Mouse (Mus musculus) MEL (cell line): ENCODE data around the gene Krt18. TPM values are rescaled to one million over a fixed set of nuclear protein-coding genes. Genes with fewer than 3 reads are reported as not detected.

ENCODE experiments used
- DNase-seq: peaks from one replicate; pipeline ENCODE4 v3.0.0; 2011; ENCODE audit warnings: low read depth, low spot score
- H3K27ac ChIP-seq: 2 replicates; pipeline ENCODE4 v1.5.1; 2012; ENCODE audit warnings: low read depth, mild to moderate bottlenecking, control low read depth, low read length, moderate library complexity; ENCODE audit not compliant: control insufficient read depth
- H3K27me3 ChIP-seq, 2 experiments: fragments of 150-350 bp in 1 of 2; sonication (generic) in 1 of 2; 2 replicates each; pipeline ENCODE4 v1.6.1; 2012; ENCODE audit warnings: low read length in 2 of 2, mild to moderate bottlenecking in 2 of 2, improper control_type of control experiment in 1 of 2, moderate library complexity in 1 of 2; ENCODE audit not compliant: insufficient read depth in 2 of 2, control insufficient read depth in 1 of 2
- H3K36me3 ChIP-seq, 2 experiments: 2 replicates each; pipeline ENCODE4 v1.6.1; 2012 to 2014; ENCODE audit warnings: low read length in 2 of 2, improper control_type of control experiment in 1 of 2, inconsistent platforms in 1 of 2, mild to moderate bottlenecking in 1 of 2; ENCODE audit not compliant: insufficient read depth in 2 of 2, control insufficient read depth in 1 of 2
- H3K4me1 ChIP-seq, 2 experiments: fragments of 150-350 bp in 1 of 2; sonication (generic) in 1 of 2; 2 replicates each; pipeline ENCODE4 v1.6.1; 2012; ENCODE audit warnings: low read length in 2 of 2, improper control_type of control experiment in 1 of 2, mild to moderate bottlenecking in 1 of 2; ENCODE audit not compliant: insufficient read depth in 2 of 2, control insufficient read depth in 1 of 2
- H3K4me3 ChIP-seq, 2 experiments: fragments of 150-350 bp in 1 of 2; sonication (generic) in 1 of 2; 2 replicates each; pipeline ENCODE4 v1.5.1; 2012; ENCODE audit warnings: low read depth in 2 of 2, low read length in 2 of 2, mild to moderate bottlenecking in 2 of 2, moderate library complexity in 2 of 2, control low read depth in 1 of 2, improper control_type of control experiment in 1 of 2; ENCODE audit not compliant: control insufficient read depth in 1 of 2, insufficient read depth in 1 of 2
- H3K79me2 ChIP-seq: 2 replicates; pipeline ENCODE4 v1.6.1; 2012; ENCODE audit warnings: mild to moderate bottlenecking, low read length, moderate library complexity; ENCODE audit not compliant: control insufficient read depth, poor library complexity, insufficient read depth
- H3K9ac ChIP-seq: 2 replicates; pipeline ENCODE4 v1.6.1; 2012; ENCODE audit warnings: low read depth, mild to moderate bottlenecking, control low read depth, low read length, moderate library complexity; ENCODE audit not compliant: control insufficient read depth, poor library complexity, severe bottlenecking
- H3K9me3 ChIP-seq: fragments of 150-350 bp; sonication (generic); replicated peaks from 2 replicates; pipeline ENCODE4 v1.6.1; 2012; ENCODE audit warnings: mild to moderate bottlenecking, low read length, improper control_type of control experiment, moderate library complexity; ENCODE audit not compliant: insufficient read depth
- BHLHE40 ChIP-seq: IDR thresholded peaks from 2 replicates; pipeline ENCODE4 v1.6.1; 2012; ENCODE audit warnings: low read depth, mild to moderate bottlenecking, inconsistent platforms, low read length, improper control_type of control experiment, borderline replicate concordance
- CTCF ChIP-seq, 3 experiments: IDR thresholded peaks in 2 of 3; conservative IDR thresholded peaks in 1 of 3; 2 replicates each; pipeline ENCODE4 v1.5.1; 2011 to 2012; ENCODE audit warnings: low read length in 3 of 3, low read depth in 2 of 3, mild to moderate bottlenecking in 2 of 3, improper control_type of control experiment in 1 of 3, inconsistent platforms in 1 of 3, mixed read lengths in 1 of 3, moderate library complexity in 1 of 3; ENCODE audit not compliant: control insufficient read depth in 1 of 3, insufficient read depth in 1 of 3, poor library complexity in 1 of 3, severe bottlenecking in 1 of 3
- E2F4 ChIP-seq: IDR thresholded peaks from 2 replicates; pipeline ENCODE4 v1.6.1; 2011; ENCODE audit warnings: low read depth, low read length, improper control_type of control experiment, borderline replicate concordance
- ELF1 ChIP-seq: IDR thresholded peaks from 2 replicates; pipeline ENCODE4 v1.6.1; 2014; ENCODE audit warnings: low read depth, mild to moderate bottlenecking, inconsistent platforms, low read length, improper control_type of control experiment, moderate library complexity
- HCFC1 ChIP-seq: IDR thresholded peaks from 2 replicates; pipeline ENCODE4 v1.6.1; 2012; ENCODE audit warnings: low read depth, mild to moderate bottlenecking, inconsistent platforms, low read length, improper control_type of control experiment, moderate library complexity
- MEF2A ChIP-seq: IDR thresholded peaks from 2 replicates; pipeline ENCODE4 v1.6.1; 2014; ENCODE audit warnings: low read depth, mild to moderate bottlenecking, inconsistent platforms, low read length, improper control_type of control experiment; ENCODE audit not compliant: poor library complexity, insufficient replicate concordance, severe bottlenecking; ENCODE audit errors: extremely low read depth
- POLR2A ChIP-seq, 2 experiments: IDR thresholded peaks; 2 replicates each; pipeline ENCODE4 v1.6.1; 2011 to 2012; ENCODE audit warnings: low read length in 2 of 2, mild to moderate bottlenecking in 2 of 2, control low read depth in 1 of 2, improper control_type of control experiment in 1 of 2, low read depth in 1 of 2, moderate library complexity in 1 of 2; ENCODE audit not compliant: control insufficient read depth in 1 of 2, insufficient read depth in 1 of 2, poor library complexity in 1 of 2
- POLR2AphosphoS2 ChIP-seq: IDR thresholded peaks from 2 replicates; pipeline ENCODE4 v1.6.1; 2011; ENCODE audit warnings: low read length, improper control_type of control experiment
- RAD21 ChIP-seq: IDR thresholded peaks from 2 replicates; pipeline ENCODE4 v1.6.1; 2011; ENCODE audit warnings: mild to moderate bottlenecking, low read depth, low read length, improper control_type of control experiment
- USF2 ChIP-seq, 2 experiments: IDR thresholded peaks; 2 replicates each; pipeline ENCODE4 v1.6.1; 2011 to 2012; ENCODE audit warnings: improper control_type of control experiment in 2 of 2, low read length in 2 of 2, borderline replicate concordance in 1 of 2, inconsistent platforms in 1 of 2, low read depth in 1 of 2, mild to moderate bottlenecking in 1 of 2; ENCODE audit not compliant: insufficient read depth in 1 of 2
- ZNF384 ChIP-seq: IDR thresholded peaks from 2 replicates; pipeline ENCODE4 v1.6.1; 2012; ENCODE audit warnings: low read depth, mild to moderate bottlenecking, inconsistent platforms, low read length, improper control_type of control experiment
- polyA plus RNA-seq, 2 experiments: library from polyadenylated mRNA; stranded (reverse) in 1 of 2; unstranded in 1 of 2; fragments of >175 nt in 1 of 2; fragments of >200 nt in 1 of 2; gene quantifications; 2 replicates each; pipeline versions ENCODE4 v1.2.1 to v1.2.4; 2012; ENCODE audit warnings: low replicate concordance in 2 of 2, low read depth in 1 of 2; ENCODE audit not compliant: insufficient read length in 2 of 2, insufficient read depth in 1 of 2, missing spikeins in 1 of 2
- total RNA-seq: library from RNA; depleted of rRNA; stranded (reverse); fragments of 300-350 nt; gene quantifications from 2 replicates; pipeline ENCODE4 v1.2.3, GENCODE M21; 2012

Krt18 gene
- total and polyA plus RNA-seq, 3 experiments = 0.08 TPM; not detected in 2

- no peak overlapping the region for H3K27ac ChIP-seq
- H3K4me3 ChIP-seq = no peak overlapping the region
- H3K27me3 ChIP-seq = peaks cover 12 to 21% of the 10 kb centered on the region in 2 experiments
- TF ChIP-seq POLR2A (IDR thresholded peaks at IDR 0.05; ENCODE audit: control insufficient read depth in 1 of 2, insufficient read depth in 1 of 2, low read depth in 1 of 2, low read length in 2 of 2, poor library complexity in 1 of 2) (no peak), BHLHE40 (no peak)
- H3K4me1 ChIP-seq = no peaks in the 10 kb centered on the region
- H3K9me3 ChIP-seq = no peaks in the 10 kb centered on the region
- H3K9ac ChIP-seq = no peak overlapping the region
- no peak for DNase-seq
- H3K36me3 ChIP-seq = no peaks in the 10 kb centered on the region
- H3K79me2 ChIP-seq = no peaks in the 10 kb centered on the region
These were observed 20.0 kb downstream of the Krt18 start for GRCm38 (mm10) chr15:102048006-102048405.

GRCm38 (mm10) chr15:102049871-102050270 lies 21.9 kb downstream of the Krt18 start:
- Histone ChIP-seq H3K9ac (no peak overlapping the region), H3K27me3 (peaks cover 10 to 30% of the 10 kb centered on the region in 2 experiments)

GRCm38 (mm10) chr15:102051920-102052683 lies 24.1 kb downstream of the Krt18 start:
- Histone ChIP-seq H3K9me3 (no peaks in the 10 kb centered on the region), H3K36me3 (no peaks in the 10 kb centered on the region), H3K4me1 (no peaks in the 10 kb centered on the region), H3K27ac (no peak overlapping the region), H3K79me2 (no peaks in the 10 kb centered on the region), H3K4me3 (no peak overlapping the region), H3K9ac (no peak overlapping the region), H3K27me3 (peaks cover 23 to 42% of the 10 kb centered on the region in 2 experiments)
- TF ChIP-seq E2F4 (no peak), CTCF (IDR thresholded peaks at IDR 0.05 in 2 of 3, conservative IDR thresholded peaks at IDR 0.05 in 1 of 3; ENCODE audit: control insufficient read depth in 1 of 3, insufficient read depth in 1 of 3, low read depth in 2 of 3, low read length in 3 of 3, poor library complexity in 1 of 3, severe bottlenecking in 1 of 3) (no peak), ELF1 (no peak), RAD21 (no peak), MEF2A (no peak), ZNF384 (no peak), USF2 (IDR thresholded peaks at IDR 0.05; ENCODE audit: borderline replicate concordance in 1 of 2, insufficient read depth in 1 of 2, low read depth in 1 of 2, low read length in 2 of 2) (no peak), POLR2AphosphoS2 (no peak), POLR2A (IDR thresholded peaks at IDR 0.05; ENCODE audit: control insufficient read depth in 1 of 2, insufficient read depth in 1 of 2, low read depth in 1 of 2, low read length in 2 of 2, poor library complexity in 1 of 2) (no peak)
- DNase-seq = no peak

More at GRCm38 (mm10) chr15:102049871-102050270, 21.9 kb downstream of the Krt18 start:
- no peaks in the 10 kb centered on the region for H3K36me3 ChIP-seq
- no peak for DNase-seq
- no peak for TF ChIP-seq HCFC1
- 0 out of 6 replicates have a peak, but pooled peaks of 1 of the 3 experiments have one; percentile 4 for TF ChIP-seq CTCF (IDR thresholded peaks at IDR 0.05 in 2 of 3, conservative IDR thresholded peaks at IDR 0.05 in 1 of 3; ENCODE audit: control insufficient read depth in 1 of 3, insufficient read depth in 1 of 3, low read depth in 2 of 3, low read length in 3 of 3, poor library complexity in 1 of 3, severe bottlenecking in 1 of 3)
- TF ChIP-seq, all 39 proteins: peak for 1
- no peaks in the 10 kb centered on the region for H3K4me1 ChIP-seq
- no peaks in the 10 kb centered on the region for H3K79me2 ChIP-seq
- no peak overlapping the region for H3K27ac ChIP-seq
- H3K9me3 ChIP-seq = no peaks in the 10 kb centered on the region
- no peak overlapping the region for H3K4me3 ChIP-seq
